35 mouse cellular contexts compared by ENCODE assay signal in the genomic region with DNA sequence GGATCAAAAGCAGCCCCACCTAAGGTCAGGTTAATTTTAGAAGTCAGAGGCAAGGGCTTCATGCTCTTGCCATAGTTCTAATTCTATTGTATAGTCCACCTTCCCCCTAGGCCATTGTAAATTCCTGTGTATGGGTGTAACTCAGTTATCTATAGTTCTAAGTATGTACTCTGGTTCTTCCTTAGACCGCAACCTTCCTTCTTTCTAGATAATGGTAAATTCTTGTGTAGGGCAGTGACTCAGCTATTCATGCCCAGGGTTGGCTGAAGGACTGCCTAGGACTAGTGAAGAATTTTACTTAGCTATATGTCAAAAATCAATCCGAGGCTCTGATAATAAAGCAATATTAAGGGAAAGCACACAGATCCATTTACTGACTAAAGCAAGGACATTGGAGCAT. TPM values are rescaled to one million over a fixed set of nuclear protein-coding genes. Genes with fewer than 3 reads are reported as not detected.
DNase-seq lines count a peak whose midpoint lies in the region; ATAC-seq and TF ChIP-seq lines count a peak whose summit lies in the region.
"Had no signal": no experiment of that assay in that cellular context is flagged by ENCODE, and none has a peak within 500 bp of the region (broad histone marks: within the 10 kb centered on the region; RNA-seq: fewer than 3 reads in every experiment).

No protein-coding gene starts in this region.

- H3K36me3 ChIP-seq in liver, postnatal 0 days (replicated peaks; ENCODE audit: insufficient read depth, low read length), result no peaks in the 10 kb centered on the region
- no peaks in the 10 kb centered on the region for H3K36me3 ChIP-seq in liver, embryonic 11.5 days (ENCODE audit: control insufficient read depth, insufficient read depth, low read length)
- H3K36me3 ChIP-seq: embryonic facial prominence, embryonic 10.5 days; embryonic facial prominence, embryonic 13.5 days; forebrain, embryonic 12.5 days; forebrain, embryonic 15.5 days; G1E; heart, embryonic 10.5 days; heart, embryonic 13.5 days had no signal

- WGBS in liver, postnatal 0 days (ENCODE audit: insufficient replicate concordance), result 64% methylated on average over 2 of the region's 2 CpGs
- whole genome bisulfite sequencing in liver, embryonic 11.5 days, result 80% methylated on average over 2 of the region's 2 CpGs

- no peak overlapping the region for H3K4me2 ChIP-seq in liver, postnatal 0 days (ENCODE audit: low read depth, low read length)
- H3K4me2 ChIP-seq in liver, embryonic 11.5 days, result no peak overlapping the region
- H3K4me2 ChIP-seq: embryonic facial prominence, embryonic 13.5 days; forebrain, embryonic 12.5 days; forebrain, embryonic 15.5 days; heart, embryonic 13.5 days; hindbrain, embryonic 14.5 days had no signal

- H3K9me3 ChIP-seq in liver, postnatal 0 days (ENCODE audit: low read length), result no peaks in the 10 kb centered on the region
- H3K9me3 ChIP-seq in liver, embryonic 11.5 days (ENCODE audit: control insufficient read depth, low read length), result no peaks in the 10 kb centered on the region
- H3K9me3 ChIP-seq: embryonic facial prominence, embryonic 10.5 days; embryonic facial prominence, embryonic 13.5 days; forebrain, embryonic 12.5 days; forebrain, embryonic 15.5 days; G1E; heart, embryonic 10.5 days; heart, embryonic 13.5 days had no signal

- no peak for DNase-seq in liver, postnatal 0 days
- DNase-seq in liver, embryonic 11.5 days (ENCODE audit: low spot score), result no peak
- DNase-seq in ZHBTc4 (ENCODE audit: low read depth, low spot score), result peak; percentile 62
- no peak for DNase-seq in spleen, postnatal 4 days (ENCODE audit: low spot score in 2 of 2)
- DNase-seq in kidney, postnatal 25 days, result no peak
- DNase-seq in cerebellum, adult 18-20 months, result no peak
- DNase-seq in right cerebral cortex, postnatal 36 days (ENCODE audit: low spot score in 2 of 2), result no peak
- DNase-seq: adrenal gland, adult 2 months; adrenal gland, postnatal 14 days; B cell, adult 2 months; cerebellum, adult 2 months; cerebellum, adult 9-11 months; cerebellum, postnatal 25 days; embryo, embryonic 11 days; gastrocnemius, postnatal 36 days; heart, adult 2 months; heart, postnatal 14 days; heart, postnatal 4 days had no signal

- no peak overlapping the region for H3K4me3 ChIP-seq in liver, postnatal 0 days (ENCODE audit: low read depth, low read length)
- H3K4me3 ChIP-seq in liver, embryonic 11.5 days (ENCODE audit: low read depth, low read length), result no peak overlapping the region
- H3K4me3 ChIP-seq: embryonic facial prominence, embryonic 10.5 days; embryonic facial prominence, embryonic 13.5 days; erythroblast, embryonic 14.5 days; forebrain, embryonic 12.5 days; forebrain, embryonic 15.5 days; heart, adult 2 months; heart, embryonic 10.5 days; heart, embryonic 13.5 days had no signal

- peak; percentile 31; the same call in 1 of the 2 replicates for ATAC-seq in liver, postnatal 0 days
- no peak for ATAC-seq in liver, embryonic 11.5 days (replicated peaks; ENCODE audit: low FRiP score)
- ATAC-seq in common myeloid progenitor, adult 5-6 weeks (replicated peaks; ENCODE audit: low read depth, poor library complexity, severe bottlenecking), result peak; percentile 65; the same call in 1 of the 2 replicates
- ATAC-seq: forebrain, embryonic 15.5 days; hindbrain, postnatal 0 days; inflammation-experienced regulatory T-cells, adult 6 months had no signal

- no peak for TF ChIP-seq CTCF in liver, postnatal 0 days (IDR thresholded peaks at IDR 0.05; ENCODE audit: low read depth)

- no peaks in the 10 kb centered on the region for H3K27me3 ChIP-seq in liver, postnatal 0 days (ENCODE audit: insufficient read depth, low read length)
- H3K27me3 ChIP-seq in liver, embryonic 11.5 days (replicated peaks; ENCODE audit: control insufficient read depth, insufficient read depth, low read length), result no peaks in the 10 kb centered on the region
- H3K27me3 ChIP-seq: CH12.LX; embryonic facial prominence, embryonic 13.5 days; forebrain, embryonic 12.5 days; forebrain, embryonic 15.5 days; heart, embryonic 13.5 days had no signal

- no peak for TF ChIP-seq EP300 in liver, postnatal 0 days (IDR thresholded peaks at IDR 0.05; ENCODE audit: low read depth)

- no peak overlapping the region for H3K27ac ChIP-seq in liver, postnatal 0 days (ENCODE audit: low read depth)
- H3K27ac ChIP-seq in liver, embryonic 11.5 days (ENCODE audit: low read depth, low read length), result no peak overlapping the region
- H3K27ac ChIP-seq: embryonic facial prominence, embryonic 10.5 days; embryonic facial prominence, embryonic 13.5 days; forebrain, embryonic 12.5 days; forebrain, embryonic 15.5 days; heart, adult 2 months; heart, embryonic 10.5 days; heart, embryonic 13.5 days; hindbrain, embryonic 14.5 days; hindbrain, postnatal 0 days had no signal

- H3K9ac ChIP-seq in liver, postnatal 0 days (replicated peaks), result no peak overlapping the region
- no peak overlapping the region for H3K9ac ChIP-seq in liver, embryonic 11.5 days (ENCODE audit: low read depth, low read length)
- H3K9ac ChIP-seq: embryonic facial prominence, embryonic 13.5 days; forebrain, embryonic 12.5 days; forebrain, embryonic 15.5 days; heart, embryonic 13.5 days; hindbrain, embryonic 14.5 days had no signal

- no peaks in the 10 kb centered on the region for H3K4me1 ChIP-seq in liver, postnatal 0 days (ENCODE audit: insufficient read depth)
- H3K4me1 ChIP-seq in liver, embryonic 11.5 days (replicated peaks; ENCODE audit: control insufficient read depth, insufficient read depth, low read length), result no peaks in the 10 kb centered on the region
- H3K4me1 ChIP-seq: embryonic facial prominence, embryonic 10.5 days; embryonic facial prominence, embryonic 13.5 days; forebrain, embryonic 12.5 days; forebrain, embryonic 15.5 days; heart, embryonic 10.5 days; heart, embryonic 13.5 days had no signal

RNA-seq across cellular contexts. Expression of gene Chil5, which starts 7.7 kb away (rescaled TPM):
- 0.33 and 0.38 TPM in 2 replicates for polyA plus RNA-seq in liver, postnatal 0 days (2015; fragmentation: Nextera tagmentation; extraction: Ambion mirVana)
- not detected in 2 replicates for polyA plus RNA-seq in liver, embryonic 11.5 days (2014; fragmentation: Nextera tagmentation; extraction: Ambion mirVana)
- not detected in 2 replicates for total RNA-seq in common myeloid progenitor, adult 5-6 weeks (2017)
- total RNA-seq: adrenal gland, adult 2 months; adrenal gland, postnatal 14 days; adrenal gland, postnatal 4 days; CH12.LX; G1E; gastrocnemius, adult 8-10 months; gastrocnemius, postnatal 36 days; granulocyte monocyte progenitor cell, adult 5-6 weeks; heart, adult 2 months; heart, postnatal 14 days; hindbrain, postnatal 0 days had no signal
- polyA plus RNA-seq: adrenal gland, adult 2 months; embryonic facial prominence, embryonic 10.5 days; embryonic facial prominence, embryonic 13.5 days; erythroblast, embryonic 14.5 days; forebrain, embryonic 12.5 days; forebrain, embryonic 15.5 days; G1E; heart, embryonic 10.5 days; hindbrain, embryonic 11.5 days had no signal

RNA-seq across cellular contexts. Expression of gene Pifo, which starts 25.9 kb away (rescaled TPM):
- not detected in 2 replicates for polyA plus RNA-seq in liver, postnatal 0 days (2015; fragmentation: Nextera tagmentation; extraction: Ambion mirVana)
- polyA plus RNA-seq in liver, embryonic 11.5 days (2014; fragmentation: Nextera tagmentation; extraction: Ambion mirVana), result not detected in 2 replicates
- not detected in 2 replicates for total RNA-seq in common myeloid progenitor, adult 5-6 weeks (2017)
- total RNA-seq: adrenal gland, adult 2 months; adrenal gland, postnatal 14 days; adrenal gland, postnatal 4 days; G1E; gastrocnemius, postnatal 36 days; granulocyte monocyte progenitor cell, adult 5-6 weeks; heart, adult 2 months; heart, postnatal 4 days had no signal
- polyA plus RNA-seq: adrenal gland, adult 2 months; erythroblast, embryonic 14.5 days; G1E; heart, embryonic 13.5 days had no signal
